Mouse (Mus musculus) myocyte (in vitro differentiated cells): Measurements from ENCODE around the gene B3galt5. TPM values are rescaled to one million over a fixed set of nuclear protein-coding genes. Genes with fewer than 3 reads are reported as not detected.
A peak's percentile ranks its signal among the peaks of the same experiment; 100 is the strongest.

ENCODE experiments used
- H3K27me3 ChIP-seq: one replicate; pipeline ENCODE4 v1.6.1; 2011; ENCODE audit not compliant: control insufficient read depth, insufficient read depth, insufficient read length
- H3K36me3 ChIP-seq: one replicate; pipeline ENCODE4 v1.6.1; 2011; ENCODE audit not compliant: control insufficient read depth, insufficient read depth
- H3K4me2 ChIP-seq: one replicate; pipeline ENCODE4 v1.6.1; 2011; ENCODE audit warnings: low read depth, control low read depth
- H3K4me3 ChIP-seq: one replicate; pipeline ENCODE4 v1.5.1; 2011; ENCODE audit warnings: mild to moderate bottlenecking, control low read depth, moderate library complexity
- H3K79me2 ChIP-seq: one replicate; pipeline ENCODE4 v1.6.1; 2011; ENCODE audit not compliant: control insufficient read depth, insufficient read depth
- H3ac ChIP-seq: one replicate; pipeline ENCODE4 v1.6.1; 2011; ENCODE audit not compliant: control insufficient read depth, insufficient read length
- CEBPB ChIP-seq: IDR thresholded peaks from 2 replicates; pipeline ENCODE4 v1.6.1; 2011; ENCODE audit warnings: mild to moderate bottlenecking, moderate library complexity; ENCODE audit not compliant: poor library complexity, insufficient read depth, severe bottlenecking
- E2F4 ChIP-seq: IDR thresholded peaks from one replicate; pipeline ENCODE4 v1.6.1; 2011; ENCODE audit warnings: mild to moderate bottlenecking, control low read depth, moderate library complexity; ENCODE audit not compliant: insufficient read depth
- MAX ChIP-seq: IDR thresholded peaks from one replicate; pipeline ENCODE4 v1.6.1; 2011; ENCODE audit warnings: low read depth, mild to moderate bottlenecking, control low read depth
- MYOD1 ChIP-seq, 3 experiments: IDR thresholded peaks; one replicate each; pipeline ENCODE4 v1.6.1; 2011; ENCODE audit warnings: control low read depth in 2 of 3, low read depth in 2 of 3, mild to moderate bottlenecking in 2 of 3, moderate library complexity in 1 of 3; ENCODE audit not compliant: insufficient read length in 2 of 3, control insufficient read depth in 1 of 3
- MYOG ChIP-seq, 3 experiments: IDR thresholded peaks; one replicate each; pipeline ENCODE4 v1.6.1; 2011; ENCODE audit warnings: control low read depth in 2 of 3, low read depth in 2 of 3, mild to moderate bottlenecking in 2 of 3; ENCODE audit not compliant: insufficient read length in 2 of 3, control insufficient read depth in 1 of 3, insufficient read depth in 1 of 3
- POLR2A ChIP-seq: IDR thresholded peaks from one replicate; pipeline ENCODE4 v1.6.1; 2011; ENCODE audit warnings: low read depth, mild to moderate bottlenecking, control low read depth, moderate library complexity; ENCODE audit not compliant: insufficient read length
- POLR2AphosphoS2 ChIP-seq: IDR thresholded peaks from one replicate; pipeline ENCODE4 v1.6.1; 2011; ENCODE audit warnings: low read depth, control low read depth; ENCODE audit not compliant: insufficient read length
- REST ChIP-seq: IDR thresholded peaks from one replicate; pipeline ENCODE4 v1.6.1; 2011; ENCODE audit warnings: mild to moderate bottlenecking, control low read depth, moderate library complexity; ENCODE audit not compliant: insufficient read depth, insufficient read length
- SRF ChIP-seq: IDR thresholded peaks from one replicate; pipeline ENCODE4 v1.6.1; 2011; ENCODE audit warnings: low read depth; ENCODE audit not compliant: control insufficient read depth, insufficient read length
- TCF12 ChIP-seq: IDR thresholded peaks from one replicate; pipeline ENCODE4 v1.6.1; 2011; ENCODE audit warnings: mild to moderate bottlenecking, control low read depth; ENCODE audit not compliant: poor library complexity, insufficient read depth, severe bottlenecking
- TCF3 ChIP-seq: IDR thresholded peaks from one replicate; pipeline ENCODE4 v1.6.1; 2011; ENCODE audit warnings: low read depth, control low read depth; ENCODE audit not compliant: insufficient read length
- USF1 ChIP-seq: IDR thresholded peaks from one replicate; pipeline ENCODE4 v1.6.1; 2011; ENCODE audit warnings: low read depth, mild to moderate bottlenecking, control low read depth, moderate library complexity
- polyA plus RNA-seq: library from polyadenylated mRNA; unstranded; fragments of >200 nt; fragmentation: generic; extraction: Trizol; gene quantifications from one replicate; pipeline ENCODE4 v1.2.1, GENCODE M21; 2012; ENCODE audit warnings: missing spikeins

B3galt5 gene
- polyA plus RNA-seq, 1 experiment: 5.0 TPM

DNA sequence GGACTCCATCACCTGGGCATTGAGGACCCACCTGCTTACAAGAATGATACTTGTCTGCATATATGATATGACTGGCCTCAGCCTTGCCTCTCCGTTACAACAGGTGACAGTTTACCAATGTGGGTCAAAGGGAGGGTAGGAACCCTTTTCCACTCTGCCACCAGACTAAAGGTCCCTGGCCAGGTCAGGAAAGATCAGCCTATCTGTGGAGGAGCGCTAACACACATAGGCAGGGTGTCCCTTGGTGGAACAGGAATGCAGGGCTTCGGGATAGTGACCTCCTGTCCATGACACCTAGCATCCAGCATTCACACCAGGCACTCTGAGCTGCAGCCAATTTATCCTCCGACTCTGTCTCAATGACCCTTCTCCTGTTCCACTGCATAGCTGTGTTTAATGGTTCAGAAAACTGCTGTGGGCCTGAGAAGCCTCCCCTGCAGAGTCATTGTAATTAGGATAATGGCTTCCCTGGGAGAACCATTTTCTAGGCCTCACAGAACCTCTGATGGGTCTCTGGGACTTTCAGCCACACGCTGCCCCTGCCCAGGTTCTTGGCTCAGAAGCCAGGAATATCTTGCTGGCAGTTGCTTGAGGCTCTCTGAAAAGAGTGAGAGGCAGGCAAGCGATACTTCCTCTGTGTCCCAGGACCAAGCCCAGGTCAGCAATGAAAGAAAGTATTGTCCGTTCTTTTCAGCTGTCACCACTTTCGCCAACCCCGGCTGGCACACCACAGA is 43.1 kb downstream of the B3galt5 start:
- Histone ChIP-seq H3K36me3 (no peaks in the 10 kb centered on the region), H3K27me3 (peaks cover 42% of the 10 kb centered on the region), H3K4me2 (no peak overlapping the region), H3ac (no peak overlapping the region), H3K4me3 (no peak overlapping the region), H3K79me2 (no peaks in the 10 kb centered on the region)
- TF ChIP-seq MYOG (IDR thresholded peaks at IDR 0.05; ENCODE audit: control insufficient read depth in 1 of 3, insufficient read depth in 1 of 3, insufficient read length in 2 of 3, low read depth in 2 of 3) (peak in 1 of 3 experiments; percentile 20), REST (no peak)

DNA sequence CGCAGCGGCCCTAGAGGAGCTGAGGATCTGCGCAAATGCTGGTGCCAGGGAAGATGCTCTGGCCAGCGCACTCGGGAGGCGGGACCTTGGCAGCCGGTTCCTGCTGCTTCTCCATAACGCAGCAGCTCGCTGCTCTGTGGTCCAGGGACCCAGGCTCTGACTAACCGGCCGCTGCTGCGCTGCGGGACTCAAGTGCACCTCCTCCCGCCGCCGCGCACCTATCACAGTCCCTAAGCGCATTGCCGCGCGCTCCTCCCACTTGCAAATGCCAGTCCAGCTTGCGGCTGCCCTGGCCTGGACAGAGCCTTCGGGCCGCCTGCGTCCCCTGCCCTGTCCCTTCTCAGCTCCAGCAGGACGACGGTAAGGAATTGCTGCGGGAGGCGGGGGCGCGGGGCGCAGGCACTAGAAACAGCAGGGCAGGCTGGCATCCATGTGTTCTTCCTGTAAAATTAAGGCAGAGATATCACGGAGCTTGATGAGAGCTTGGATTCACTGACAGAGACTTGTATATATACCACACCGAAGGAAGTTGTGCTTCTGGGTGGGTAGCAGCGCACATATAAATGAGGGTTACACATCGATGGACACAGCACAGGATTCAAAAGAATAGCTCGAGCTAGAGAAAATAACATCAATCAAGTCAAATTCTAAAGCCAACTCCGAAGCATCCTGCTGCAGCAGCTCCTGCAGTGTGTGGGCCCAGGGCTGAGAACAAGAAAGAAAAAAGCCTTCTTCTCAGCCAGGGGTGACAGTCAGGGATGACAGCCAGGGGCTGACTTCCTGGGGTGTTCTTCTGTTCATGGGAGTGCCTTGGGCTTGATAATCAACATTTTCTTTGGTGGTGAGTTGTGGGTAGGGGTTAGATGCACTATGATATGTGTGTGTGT is 45.4 kb downstream of the B3galt5 start:
- H3K4me3 ChIP-seq: no peak overlapping the region
- H3K79me2 ChIP-seq: no peaks in the 10 kb centered on the region
- no peak for TF ChIP-seq CEBPB
- no peak for TF ChIP-seq TCF12
- TF ChIP-seq REST: no peak
- no peak for TF ChIP-seq MAX
- TF ChIP-seq E2F4: no peak
- no peak for TF ChIP-seq MYOD1 (IDR thresholded peaks at IDR 0.05; ENCODE audit: control insufficient read depth in 1 of 3, insufficient read length in 2 of 3, low read depth in 2 of 3)
- no peak for TF ChIP-seq POLR2AphosphoS2
- TF ChIP-seq TCF3: no peak
- TF ChIP-seq SRF: no peak
- no peak for TF ChIP-seq MYOG (IDR thresholded peaks at IDR 0.05; ENCODE audit: control insufficient read depth in 1 of 3, insufficient read depth in 1 of 3, insufficient read length in 2 of 3, low read depth in 2 of 3)
- TF ChIP-seq POLR2A: no peak
- TF ChIP-seq USF1: no peak
- H3ac ChIP-seq: no peak overlapping the region
- no peak overlapping the region for H3K4me2 ChIP-seq
- H3K36me3 ChIP-seq: no peaks in the 10 kb centered on the region
- H3K27me3 ChIP-seq: peaks cover 33% of the 10 kb centered on the region

DNA sequence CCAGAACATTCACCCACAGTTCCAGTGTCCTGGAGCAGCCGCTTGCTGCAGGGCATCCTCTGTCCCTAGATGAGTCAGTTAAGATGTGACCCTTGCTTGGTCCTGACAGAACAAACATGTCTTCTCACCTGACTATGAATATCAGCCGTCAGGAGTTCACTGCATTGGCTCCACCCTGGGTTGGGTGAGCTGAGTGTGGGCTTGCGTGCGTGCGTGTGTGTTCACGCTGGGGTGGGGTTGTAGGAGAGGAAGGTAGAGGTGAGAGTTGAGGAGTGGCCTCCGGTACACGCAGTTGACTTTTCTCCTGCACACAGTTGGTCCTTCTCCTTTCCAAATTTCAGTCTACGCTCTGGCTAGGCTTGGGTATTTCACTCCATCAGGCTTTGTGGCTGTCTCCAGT is 47.0 kb downstream of the B3galt5 start:
- Histone ChIP-seq H3K79me2 (no peaks in the 10 kb centered on the region), H3K4me3 (no peak overlapping the region), H3K4me2 (peak overlapping the region; percentile 30), H3K36me3 (no peaks in the 10 kb centered on the region), H3K27me3 (peaks cover 33% of the 10 kb centered on the region), H3ac (no peak overlapping the region)
- no peak for TF ChIP-seq MYOG (IDR thresholded peaks at IDR 0.05; ENCODE audit: control insufficient read depth in 1 of 3, insufficient read depth in 1 of 3, insufficient read length in 2 of 3, low read depth in 2 of 3)
- no peak for TF ChIP-seq E2F4
- TF ChIP-seq SRF: no peak
- no peak for TF ChIP-seq POLR2A
- no peak for TF ChIP-seq POLR2AphosphoS2
- no peak for TF ChIP-seq CEBPB
- TF ChIP-seq TCF12: no peak
- no peak for TF ChIP-seq TCF3
- no peak for TF ChIP-seq USF1
- TF ChIP-seq REST: no peak
- TF ChIP-seq MAX: no peak
- TF ChIP-seq MYOD1 (IDR thresholded peaks at IDR 0.05; ENCODE audit: control insufficient read depth in 1 of 3, insufficient read length in 2 of 3, low read depth in 2 of 3): no peak

DNA sequence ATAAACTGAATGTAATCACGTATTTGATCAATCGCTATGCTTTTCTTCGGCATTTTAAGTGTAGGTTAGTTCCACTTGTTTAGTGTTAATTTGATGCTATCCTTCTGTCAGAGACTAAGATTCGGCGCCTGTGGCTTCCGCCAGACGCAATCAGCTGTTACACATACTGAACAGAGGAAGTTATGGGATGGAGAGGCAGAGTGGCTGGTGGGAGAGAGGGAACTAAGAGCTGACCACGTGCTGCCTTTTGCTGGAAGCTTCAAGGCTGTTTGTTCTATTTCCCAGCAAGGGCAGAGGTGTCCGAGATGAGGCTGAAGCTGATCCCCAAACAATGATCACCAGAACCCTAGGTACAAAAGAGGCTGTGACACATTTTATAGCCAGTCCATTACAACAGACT is 56.3 kb downstream of the B3galt5 start:
- Histone ChIP-seq H3K4me2 (no peak overlapping the region), H3ac (no peak overlapping the region), H3K36me3 (no peaks in the 10 kb centered on the region), H3K4me3 (no peak overlapping the region), H3K27me3 (no peaks in the 10 kb centered on the region), H3K79me2 (no peaks in the 10 kb centered on the region)
- TF ChIP-seq MYOD1 (IDR thresholded peaks at IDR 0.05; ENCODE audit: control insufficient read depth in 1 of 3, insufficient read length in 2 of 3, low read depth in 2 of 3) (no peak), MYOG (IDR thresholded peaks at IDR 0.05; ENCODE audit: control insufficient read depth in 1 of 3, insufficient read depth in 1 of 3, insufficient read length in 2 of 3, low read depth in 2 of 3) (no peak), POLR2A (no peak), E2F4 (no peak), CEBPB (no peak), MAX (no peak), SRF (no peak), POLR2AphosphoS2 (no peak), REST (no peak), TCF3 (no peak), TCF12 (no peak), USF1 (no peak)
